Mouse (Mus musculus): ENCODE measurements at regions not wholly inside any gene's neighbourhood (a gene's known extent, or its start where the extent isn't known, plus 50 kb on each side); places are given as distances from the start of the nearest gene placed in this dataset.

DNA sequence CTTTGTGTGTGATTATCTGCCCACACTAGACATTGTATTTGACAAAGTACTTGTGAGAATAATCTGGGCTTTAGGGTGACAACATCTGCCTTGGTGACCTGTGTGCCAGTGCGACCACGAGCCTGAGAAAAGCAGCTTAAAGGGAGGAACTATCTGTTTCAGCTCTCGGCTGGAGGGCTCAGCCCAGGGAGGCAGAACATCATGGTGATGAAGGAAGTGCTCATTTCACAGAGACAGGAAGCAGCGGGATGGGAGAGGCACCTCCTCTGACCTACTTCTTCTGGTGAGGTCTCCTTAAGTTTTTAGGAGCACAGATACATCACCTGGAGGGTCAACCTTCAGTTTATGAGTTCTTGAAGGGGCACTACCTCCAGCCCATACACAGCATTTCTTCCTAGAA is 89.8 kb downstream of the Kif26a start:
- no peak for DNase-seq (ENCODE audit: low spot score)

DNA sequence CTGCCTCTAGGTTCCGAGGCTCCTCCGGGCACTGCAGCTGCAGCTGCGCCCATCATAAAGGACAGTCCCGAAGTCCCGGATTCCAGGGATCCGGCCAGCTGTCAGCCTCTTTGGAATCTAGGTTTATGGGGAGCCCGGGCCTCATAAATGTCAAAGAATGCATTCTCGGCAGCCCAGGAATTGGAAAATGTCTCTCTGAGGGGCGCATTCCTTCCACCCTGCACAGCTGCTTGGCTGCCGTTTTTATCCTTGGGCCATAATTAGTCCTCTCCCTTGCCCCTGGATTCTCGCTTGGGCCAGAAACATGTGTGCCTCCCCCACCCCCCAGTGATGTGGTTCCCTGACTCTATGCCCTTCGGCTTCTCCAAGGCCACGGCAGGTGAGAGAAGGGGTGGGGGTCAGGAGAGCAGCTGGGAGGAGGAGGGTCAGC is 91.1 kb downstream of the Kif26a start:
- no peak for DNase-seq (ENCODE audit: low spot score)

DNA sequence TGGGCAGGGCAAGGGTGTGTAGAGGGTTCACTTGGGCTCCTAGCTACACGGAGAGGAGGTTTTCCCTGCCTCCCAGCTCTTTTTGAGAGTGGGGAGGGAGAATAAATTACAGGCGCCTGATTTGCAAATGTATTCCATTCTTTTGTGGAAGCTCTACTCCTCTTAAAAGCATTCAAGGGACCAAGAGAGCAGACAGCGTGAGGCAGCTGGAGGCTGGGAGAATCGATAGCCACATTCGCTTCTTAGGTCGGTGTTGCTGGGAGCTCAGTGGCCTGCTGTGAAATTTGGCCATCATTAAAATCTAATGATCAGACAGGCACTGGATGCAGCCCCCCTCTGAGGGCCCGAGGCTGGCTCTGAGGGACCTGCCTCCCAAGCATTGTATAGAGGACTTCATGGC is 92.8 kb downstream of the Kif26a start:
- no peak for DNase-seq (ENCODE audit: low spot score)

DNA sequence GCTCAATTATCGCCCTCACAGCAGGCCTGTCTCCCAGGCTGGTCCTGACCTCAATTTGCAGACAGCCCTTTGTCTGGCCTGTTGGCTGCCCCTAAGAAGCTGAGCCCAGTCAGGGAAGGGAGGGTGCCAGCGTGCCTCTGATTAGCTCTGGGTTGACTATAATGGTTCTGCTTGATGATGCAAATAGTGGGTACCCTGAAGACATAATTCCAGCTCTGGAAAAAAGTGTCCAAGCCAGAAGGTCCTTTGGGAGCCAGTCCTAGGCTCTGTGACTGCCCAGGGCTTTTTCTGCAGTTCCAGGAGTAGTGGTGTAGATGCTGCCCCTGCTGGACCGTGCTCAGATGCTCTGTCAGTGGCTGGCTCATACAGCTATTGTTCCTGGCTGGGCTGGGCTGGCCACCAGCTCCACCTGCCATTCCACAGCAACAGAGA is 95.7 kb downstream of the Kif26a start:
- no peak for DNase-seq (ENCODE audit: low spot score)

DNA sequence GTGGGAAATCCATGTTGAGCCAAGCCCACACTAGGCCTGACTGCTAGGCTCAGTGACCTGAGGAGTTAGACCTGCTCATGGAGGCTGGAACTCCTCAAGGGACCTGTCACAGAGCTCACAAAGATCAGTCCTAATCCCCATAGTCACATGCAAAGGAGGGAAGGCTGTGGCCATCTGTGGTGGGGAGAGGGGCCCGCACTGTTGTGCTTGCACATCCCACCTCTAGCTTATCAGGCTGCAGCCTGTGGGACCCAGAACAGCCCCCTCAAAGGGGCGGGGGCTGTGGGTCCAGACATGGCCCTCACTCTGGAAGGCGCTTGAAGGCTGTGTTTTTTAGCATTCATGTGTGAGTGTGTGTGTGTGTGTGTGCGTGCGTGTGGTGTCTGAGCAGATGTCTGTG is 97.2 kb downstream of the Kif26a start:
- no peak for DNase-seq (ENCODE audit: low spot score)

DNA sequence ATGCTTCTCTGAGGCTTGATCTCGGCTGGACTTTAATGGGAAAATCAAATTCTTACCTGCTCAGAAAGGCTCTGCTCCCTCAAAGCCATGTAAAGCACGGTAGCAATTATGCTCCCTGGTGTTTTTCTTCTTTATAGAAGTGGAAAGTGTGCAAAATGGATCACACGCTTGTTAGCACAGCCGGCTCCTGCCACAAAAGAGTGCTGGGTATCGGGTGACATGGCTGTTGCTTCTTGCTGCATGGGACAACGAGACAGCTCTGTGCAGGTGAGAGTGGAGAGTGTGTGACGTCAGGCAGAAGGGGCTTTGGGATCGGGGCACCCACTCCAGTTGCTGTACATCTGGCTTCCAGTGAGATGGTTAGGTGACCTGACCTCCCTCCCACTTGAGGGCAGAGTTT is 104.9 kb downstream of the Kif26a start:
- no peak for DNase-seq (ENCODE audit: low spot score)

DNA sequence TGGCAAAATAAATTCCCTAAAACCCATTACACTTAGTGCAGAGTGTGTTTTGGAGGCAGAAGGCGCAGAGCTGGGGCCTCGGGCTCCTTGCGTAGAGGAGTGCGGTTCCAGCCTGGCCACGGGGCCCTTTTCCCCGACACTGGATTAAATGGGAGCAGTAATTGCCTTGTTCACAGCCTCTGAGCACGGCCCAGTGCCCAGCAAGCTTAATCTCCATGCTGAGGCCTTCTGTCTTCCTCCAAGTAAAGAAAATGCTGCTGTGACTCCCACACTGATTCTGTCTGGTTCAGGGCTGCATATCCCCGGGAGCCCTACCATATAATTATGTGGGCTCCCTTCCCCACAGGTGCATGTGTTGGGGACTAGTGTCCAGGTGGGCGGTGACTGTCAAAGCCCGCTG is 107.5 kb downstream of the Kif26a start:
- no peak for DNase-seq (ENCODE audit: low spot score)

DNA sequence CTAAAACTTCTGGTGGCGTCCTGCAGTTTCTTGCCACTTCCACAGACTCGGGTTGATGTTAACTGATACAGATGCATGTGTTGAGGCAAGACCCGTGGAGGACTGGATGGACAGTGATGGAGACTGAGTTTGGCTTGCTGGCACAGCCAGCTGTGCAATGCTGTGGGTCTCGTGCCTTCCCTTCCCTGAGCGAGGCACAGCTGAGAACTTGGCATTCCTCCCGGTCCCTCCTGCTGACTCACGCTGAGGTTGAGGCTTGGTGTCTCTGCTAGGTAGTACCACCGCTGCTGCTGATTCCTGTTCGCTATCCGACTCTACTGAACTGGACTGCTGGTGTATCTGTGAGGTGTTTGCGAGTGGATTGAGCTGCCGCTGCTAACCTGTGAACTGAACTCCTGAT is 109.2 kb downstream of the Kif26a start:
- no peak for DNase-seq (ENCODE audit: low spot score)

DNA sequence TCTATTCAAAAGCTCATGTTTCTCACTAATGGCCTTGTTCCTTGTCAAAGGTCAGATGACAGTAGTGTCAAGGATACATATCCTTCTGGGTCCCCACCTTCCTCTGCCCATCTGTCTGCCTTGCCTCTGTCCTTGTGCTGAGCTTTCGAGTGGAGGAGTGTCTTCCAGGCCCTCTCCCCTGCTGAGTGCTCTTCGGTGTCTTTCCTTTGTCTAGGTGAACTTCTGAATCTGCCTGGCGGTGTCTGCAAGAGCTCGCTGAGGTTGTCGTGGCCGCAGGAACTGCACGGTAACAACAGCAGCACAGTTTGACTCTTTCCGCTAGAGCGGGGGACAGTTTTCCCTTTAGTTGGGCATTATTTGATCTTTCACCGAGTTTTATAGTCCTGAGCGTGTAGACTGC is 111.7 kb downstream of the Kif26a start:
- DNase-seq (ENCODE audit: low spot score): no peak

DNA sequence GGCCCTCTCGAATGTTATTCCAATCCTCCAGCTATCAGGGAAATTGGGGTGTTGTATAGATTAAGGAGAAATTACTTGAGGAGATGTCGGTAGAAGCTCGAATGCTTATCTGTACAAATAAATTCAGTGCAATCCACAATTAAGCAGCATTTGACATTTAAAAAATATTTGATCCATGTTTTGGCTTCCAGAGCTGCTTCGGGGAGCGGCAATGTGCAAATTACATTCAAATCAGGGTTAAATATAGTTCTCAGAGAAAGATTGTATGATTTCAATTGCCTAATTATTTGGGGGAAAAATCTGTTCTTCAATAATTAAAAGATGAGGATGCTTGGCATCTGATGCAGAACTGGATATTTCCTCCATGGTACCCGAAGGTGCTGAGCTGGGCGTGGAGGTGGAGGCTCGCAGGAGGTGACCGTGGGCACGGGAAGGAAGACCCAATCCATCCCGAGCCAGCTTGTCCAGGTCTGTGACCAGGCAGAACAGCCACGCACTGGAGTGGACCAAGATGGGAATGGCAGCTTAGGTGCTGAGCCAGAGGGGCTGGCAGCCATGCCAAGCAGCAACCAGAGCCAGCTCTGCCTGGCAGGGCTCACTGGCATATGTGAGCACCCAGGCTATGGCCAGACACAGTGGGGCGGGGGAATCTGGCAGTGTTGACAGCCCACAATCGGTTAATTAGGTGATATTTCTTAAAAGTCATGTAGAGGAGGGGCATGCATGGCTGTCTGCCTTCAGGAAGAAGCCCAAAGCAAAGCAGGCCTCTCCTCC is 117.5 kb downstream of the Kif26a start:
- no peak for DNase-seq (ENCODE audit: low spot score)

DNA sequence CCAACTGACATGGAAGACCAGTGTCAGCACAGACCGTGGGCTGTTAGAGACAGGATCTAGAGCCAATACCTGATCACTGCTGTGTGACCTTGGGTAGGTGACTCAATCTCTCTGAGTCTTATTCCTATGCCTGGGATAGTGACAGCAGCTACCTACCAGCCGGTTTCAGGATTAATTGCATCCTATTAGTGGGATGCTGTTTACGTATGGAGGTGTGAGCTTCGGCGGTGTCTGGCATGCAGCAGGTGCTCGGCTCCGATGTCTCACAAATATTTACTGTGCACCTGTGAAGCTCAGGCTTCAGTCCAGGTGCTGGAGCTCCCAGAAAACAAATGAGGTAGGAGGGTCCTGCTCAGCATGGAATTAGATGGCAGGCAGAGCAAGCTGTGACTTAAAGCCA is 118.2 kb downstream of the Kif26a start:
- DNase-seq (ENCODE audit: low spot score): no peak

DNA sequence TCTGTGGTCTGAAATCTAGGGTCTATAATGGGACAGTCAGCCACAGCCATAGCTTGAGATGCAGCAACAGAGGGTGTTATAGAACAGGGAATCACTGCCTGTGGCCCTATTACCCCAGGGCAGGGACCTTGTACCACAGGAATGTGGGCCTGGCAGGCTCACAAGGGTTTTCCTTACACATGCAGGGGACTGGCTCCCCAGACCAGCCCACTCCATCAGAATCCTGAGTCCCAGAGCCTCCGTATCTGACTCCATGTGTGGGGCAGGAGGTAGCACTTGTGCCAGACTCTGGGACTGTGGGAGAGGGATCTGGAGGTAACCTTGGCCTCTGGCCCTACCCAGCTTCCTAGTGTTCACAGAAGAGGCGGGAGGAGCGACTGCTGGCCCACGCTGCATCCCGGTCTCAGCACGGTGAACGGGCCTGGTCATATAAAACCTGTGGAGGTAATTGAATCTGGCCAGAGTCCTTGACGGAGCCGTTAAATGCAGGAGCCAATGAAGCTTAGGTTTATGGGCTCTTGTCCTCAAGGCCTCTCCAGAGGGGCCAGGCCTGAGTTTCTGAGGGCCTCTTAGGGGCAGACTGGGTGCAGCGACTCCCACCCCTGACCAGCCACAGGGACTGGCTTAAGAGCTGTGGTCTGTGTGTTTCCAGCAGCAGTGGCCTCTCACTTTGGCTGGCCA is 119.4 kb downstream of the Kif26a start:
- DNase-seq (ENCODE audit: low spot score): no peak

DNA sequence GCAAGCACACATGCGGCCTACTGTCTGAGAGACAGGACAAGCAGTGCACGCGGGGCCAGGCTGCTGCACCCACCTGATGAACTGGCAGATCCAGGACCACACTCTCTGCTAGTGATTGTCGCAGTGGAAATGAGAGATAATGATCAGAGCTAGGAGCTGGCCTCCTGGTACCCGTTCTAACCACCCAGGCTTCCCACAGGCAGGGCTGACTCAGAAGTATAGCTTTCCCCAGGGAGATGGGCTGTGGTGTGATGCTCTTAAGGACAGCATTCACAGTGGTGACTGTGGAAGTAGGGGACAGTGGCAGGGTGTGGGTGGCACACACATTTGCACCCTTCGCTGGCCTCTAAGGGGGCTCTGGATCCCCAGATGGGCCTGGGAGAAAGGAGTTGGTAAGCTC is 128.0 kb downstream of the Kif26a start:
- DNase-seq (ENCODE audit: low spot score): no peak

DNA sequence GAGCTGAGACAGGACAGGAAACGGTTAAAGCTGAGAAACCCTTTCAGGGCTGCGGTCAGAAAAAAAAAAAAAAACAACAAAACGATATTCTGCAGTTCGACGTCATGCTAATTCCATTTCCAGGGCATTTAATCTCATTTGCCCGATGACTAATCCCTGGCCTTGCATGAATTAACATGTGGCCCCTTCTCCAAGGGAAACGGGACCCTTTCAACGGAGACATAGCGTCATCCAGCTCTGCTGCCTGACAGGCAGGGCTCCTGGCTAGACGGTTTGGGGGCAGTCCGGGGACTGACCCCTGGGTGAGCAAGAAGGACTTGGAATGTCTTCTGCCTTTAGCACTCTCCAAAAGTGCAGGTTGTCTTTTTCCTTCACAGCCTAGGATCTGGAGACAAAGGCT is 128.7 kb downstream of the Kif26a start:
- DNase-seq (ENCODE audit: low spot score): no peak

DNA sequence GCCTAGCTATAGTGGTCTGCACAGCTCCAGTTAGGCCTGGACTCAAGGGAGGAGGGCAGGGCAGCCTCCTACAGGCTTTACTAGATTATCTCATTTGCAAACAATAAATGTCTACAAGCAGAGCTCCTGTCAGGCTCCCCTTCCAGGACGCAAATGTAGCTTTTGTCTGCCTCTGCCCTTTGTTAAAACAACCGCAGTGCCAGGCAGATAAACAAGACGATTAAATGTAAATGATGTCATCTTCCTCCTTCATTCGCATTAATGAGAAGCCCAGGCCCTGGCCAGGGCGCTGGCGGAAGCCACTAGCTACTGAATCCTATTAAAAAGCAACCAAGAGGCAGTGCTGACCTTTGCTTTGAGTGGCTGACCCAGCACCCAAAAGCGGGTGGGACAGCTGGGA is 130.6 kb downstream of the Kif26a start:
- DNase-seq (ENCODE audit: low spot score): no peak

DNA sequence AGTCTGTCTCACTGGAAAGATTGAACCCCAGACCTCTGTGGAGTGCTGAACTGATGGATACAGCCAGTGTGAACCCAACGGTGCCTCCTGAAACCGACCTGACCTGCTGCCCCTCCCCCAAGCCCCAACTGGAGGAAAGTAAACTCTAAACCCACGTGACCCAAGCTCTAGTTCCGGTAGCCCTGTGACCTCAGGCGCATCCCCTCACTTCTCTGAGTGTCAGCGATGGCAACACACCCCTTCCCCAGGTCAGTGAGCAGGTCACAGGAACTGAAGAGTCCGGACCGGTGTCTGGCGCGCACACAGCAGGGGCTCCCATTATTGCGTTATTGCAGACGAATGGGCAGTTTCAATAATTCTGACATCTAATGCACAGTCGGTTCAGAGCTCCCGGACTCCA is 131.5 kb downstream of the Kif26a start:
- no peak for DNase-seq (ENCODE audit: low spot score)

DNA sequence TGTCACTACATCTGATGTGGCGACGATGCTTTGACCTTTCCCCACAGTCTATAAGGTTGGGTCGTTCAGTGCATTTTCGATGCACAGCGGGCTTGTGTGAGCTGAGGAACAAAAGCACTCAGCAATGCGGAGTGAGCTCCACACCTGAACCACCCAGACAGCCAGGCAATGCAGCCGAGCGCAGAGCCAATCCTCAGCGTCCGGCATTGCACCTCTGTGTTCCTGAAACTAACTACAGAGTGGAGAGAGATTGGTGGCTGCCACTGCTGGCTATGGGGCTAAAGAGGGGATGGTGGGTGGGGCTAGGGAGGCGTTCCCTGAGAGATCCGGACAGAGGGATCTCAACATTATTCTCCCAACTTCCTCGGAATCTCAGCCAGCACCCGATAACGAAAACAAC is 139.1 kb downstream of the Kif26a start:
- no peak for DNase-seq (ENCODE audit: low spot score)

DNA sequence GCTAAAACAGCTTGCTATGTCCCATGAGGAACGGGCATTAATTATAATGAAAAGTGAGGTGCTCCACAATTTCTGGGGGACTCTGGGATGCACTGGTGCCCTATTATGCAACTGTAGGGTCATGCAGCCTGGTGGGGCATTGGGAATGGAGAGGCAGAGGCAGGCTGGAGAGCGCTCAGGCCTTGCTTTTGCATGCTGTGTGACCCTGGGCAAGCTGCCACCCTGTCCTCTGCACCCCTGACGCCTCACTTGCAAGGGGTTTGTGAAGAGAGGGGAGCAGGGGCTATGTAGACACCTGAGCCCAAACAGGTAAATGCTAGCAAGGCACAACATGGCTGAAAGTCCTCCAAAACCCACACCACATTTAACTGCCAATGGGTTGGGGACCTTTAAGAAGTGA is 142.8 kb downstream of the Kif26a start:
- DNase-seq (ENCODE audit: low spot score): no peak

DNA sequence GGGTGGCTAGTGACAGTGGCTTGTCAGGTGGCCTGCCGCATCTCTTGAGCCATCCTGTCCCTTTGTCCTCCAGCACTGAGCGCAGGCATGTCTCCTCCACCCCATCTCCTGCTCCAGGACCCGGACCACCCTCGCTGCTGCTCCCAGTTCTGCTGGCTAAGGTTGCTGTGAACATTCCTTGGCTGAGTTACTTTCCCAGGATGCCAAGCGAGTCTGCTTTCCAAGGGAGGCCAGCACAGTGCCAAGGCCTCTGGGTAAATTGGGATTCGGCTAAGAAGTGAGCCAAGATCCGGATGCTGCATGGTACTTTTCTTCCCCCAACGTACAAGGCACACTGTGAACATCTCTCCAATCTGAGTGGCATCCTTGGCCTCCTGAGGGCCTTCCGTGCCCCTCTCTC is 144.3 kb downstream of the Kif26a start:
- no peak for DNase-seq (ENCODE audit: low spot score)

DNA sequence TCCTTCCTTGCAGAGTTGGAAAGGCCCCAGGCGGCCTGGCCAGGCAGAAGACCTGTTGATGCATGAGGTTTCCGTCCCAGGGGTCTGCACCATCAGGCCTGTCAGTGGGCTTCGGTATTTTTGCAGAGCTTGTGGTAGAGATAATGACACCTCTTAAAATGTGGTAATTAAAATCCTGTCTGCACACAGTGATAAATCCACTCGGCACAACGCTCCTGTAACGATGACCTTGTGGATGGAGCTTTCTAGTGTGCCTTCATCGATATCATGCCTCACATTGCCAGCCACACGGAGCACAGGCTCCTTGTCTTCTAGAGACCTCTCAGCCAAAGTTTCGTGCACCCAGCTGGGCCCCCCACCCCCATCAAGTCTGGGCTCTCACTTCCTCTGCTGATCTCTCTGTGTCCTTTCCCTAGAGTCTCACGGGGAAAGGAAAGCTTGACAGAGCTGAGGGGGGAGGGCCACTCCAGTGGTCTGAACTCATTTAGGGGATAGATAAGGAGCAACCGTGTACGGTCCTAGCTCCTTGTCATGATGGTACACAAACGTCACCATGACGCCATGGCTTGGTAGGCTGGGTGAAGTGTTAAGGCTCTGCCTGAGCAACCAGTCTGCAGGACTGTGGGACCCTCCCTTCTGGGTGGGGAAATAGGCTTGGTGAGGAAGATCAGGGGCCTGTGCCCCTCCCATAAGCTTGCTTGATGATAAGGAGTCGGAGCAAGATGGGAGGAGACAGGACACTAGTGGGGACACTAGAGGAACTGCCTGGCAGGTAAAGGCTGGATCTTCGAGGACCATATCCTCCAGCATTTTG is 145.9 kb downstream of the Kif26a start:
- peak; percentile 29 for DNase-seq (ENCODE audit: low spot score)

DNA sequence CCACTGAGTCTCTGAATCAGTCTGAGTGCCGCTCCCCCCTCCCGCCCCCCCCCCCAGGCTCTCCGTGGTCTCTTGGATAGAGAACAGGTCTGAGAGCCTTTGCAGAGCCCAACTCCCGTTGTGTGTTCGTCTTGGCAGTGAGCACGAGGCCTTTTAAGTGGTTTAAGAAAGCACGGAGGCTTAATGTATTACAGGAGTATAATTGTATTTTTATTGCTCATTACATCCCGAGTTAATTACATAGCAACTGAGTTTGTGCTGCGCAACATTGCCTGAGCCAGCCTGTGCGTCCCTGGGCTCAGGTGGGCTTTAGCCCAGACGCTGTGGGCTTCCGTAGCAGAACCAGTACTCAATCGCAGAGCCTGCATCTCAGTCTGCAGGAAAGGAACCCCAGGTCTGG is 147.1 kb downstream of the Kif26a start:
- DNase-seq (ENCODE audit: low spot score): no peak

DNA sequence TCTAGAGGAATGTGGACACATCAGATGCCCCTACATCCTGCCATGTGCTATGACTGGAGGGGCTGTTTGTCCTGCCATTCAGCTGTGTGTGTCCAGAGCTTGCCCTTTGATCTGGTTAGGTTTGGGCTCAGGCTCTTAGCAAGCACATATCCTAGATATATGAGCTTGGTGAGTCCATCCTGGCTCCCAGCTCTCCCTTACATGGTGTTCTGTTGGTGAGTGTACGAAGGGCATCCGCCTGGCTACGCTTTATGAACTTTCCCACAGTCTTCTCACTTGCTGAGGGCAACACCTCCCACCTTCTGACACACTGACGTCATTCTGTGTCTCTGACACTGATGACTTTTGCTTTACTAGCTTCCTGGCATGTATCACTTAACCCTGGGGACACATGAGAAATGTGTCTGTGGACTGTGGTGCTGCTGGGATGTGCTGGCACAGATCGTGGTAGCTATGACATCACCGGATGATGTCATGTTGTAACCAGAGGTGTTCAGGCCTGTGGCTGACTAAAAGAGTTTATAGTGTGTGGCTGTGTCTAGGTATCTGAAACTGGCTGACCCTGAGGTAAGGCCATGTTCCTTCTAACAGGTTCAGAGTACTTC is 149.4 kb downstream of the Kif26a start:
- no peak for DNase-seq (ENCODE audit: low spot score)

DNA sequence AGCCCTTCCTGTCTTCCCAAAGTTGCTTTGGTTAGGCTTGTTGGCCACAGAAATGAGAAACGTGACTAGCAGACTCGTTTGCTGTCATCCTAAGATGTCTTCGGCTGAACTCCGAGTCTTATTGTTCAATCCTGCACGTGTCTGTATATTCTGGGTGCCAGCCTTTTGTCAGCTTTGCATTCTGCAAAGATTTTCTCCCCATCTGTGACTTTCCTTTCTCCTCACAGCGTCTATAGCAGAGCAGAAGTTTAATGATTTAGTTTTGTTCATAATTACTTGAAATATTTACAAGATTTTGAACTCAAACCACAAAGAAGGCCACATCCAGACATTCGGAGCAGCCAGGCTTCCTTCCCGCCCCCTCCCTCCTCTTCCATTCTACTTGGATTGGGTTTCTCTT is 152.5 kb downstream of the Kif26a start:
- DNase-seq (ENCODE audit: low spot score): no peak

Measured in c-Kit-positive CD71-positive TER-119-positive erythroid progenitor cells, embryonic 14.5 days (primary cell).